In the genomic region with DNA sequence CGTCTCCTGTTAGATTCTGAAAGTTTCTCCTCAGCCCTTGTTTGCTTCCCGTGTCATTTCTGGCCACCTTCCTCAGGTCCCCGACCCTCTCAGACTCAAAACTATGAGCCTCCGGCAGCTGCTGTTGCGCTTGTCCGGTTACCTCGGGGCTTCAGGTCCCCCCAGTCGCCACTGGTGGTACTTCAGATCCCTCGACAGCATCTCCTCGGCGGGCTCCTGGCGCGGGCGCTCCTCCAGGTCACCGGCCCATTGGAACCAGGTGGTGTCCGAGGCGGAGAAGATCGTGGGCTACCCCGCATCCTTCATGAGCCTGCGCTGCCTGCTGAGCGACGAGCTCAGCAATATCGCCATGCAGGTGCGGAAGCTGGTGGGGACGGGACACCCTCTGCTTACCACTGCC, we compare ENCODE assay signal across 8 mouse cellular contexts. TPM values are rescaled to one million over a fixed set of nuclear protein-coding genes. Genes with fewer than 3 reads are reported as not detected.
DNase-seq lines count a peak whose midpoint lies in the region; ATAC-seq lines count a peak whose summit lies in the region.

No protein-coding gene starts in this region.

- 0% methylated on average over 25 of the region's 25 CpGs for WGBS in heart, embryonic 16.5 days
- under 1% methylated on average over 25 of the region's 25 CpGs for WGBS in limb, embryonic 13.5 days
- WGBS in midbrain, embryonic 15.5 days = under 1% methylated on average over 25 of the region's 25 CpGs

- peak overlapping the region; percentile 91 for H3K9ac ChIP-seq in heart, embryonic 16.5 days (ENCODE audit: low read length)
- peak overlapping the region; percentile 69 for H3K9ac ChIP-seq in limb, embryonic 13.5 days
- H3K9ac ChIP-seq in midbrain, embryonic 15.5 days = peak overlapping the region; percentile 58

- peaks cover 8% of the 10 kb centered on the region for H3K4me1 ChIP-seq in heart, embryonic 16.5 days (ENCODE audit: control insufficient read depth, insufficient read depth, low read length)
- peaks cover 13% of the 10 kb centered on the region; the same call in 1 of the 2 replicates for H3K4me1 ChIP-seq in limb, embryonic 13.5 days
- peaks cover 11% of the 10 kb centered on the region for H3K4me1 ChIP-seq in midbrain, embryonic 15.5 days

- DNase-seq in embryo, embryonic 11 days = peak; percentile 42
- DNase-seq in embryo, embryonic 9.5 days (ENCODE audit: extremely low spot score) = no peak
- DNase-seq in urinary bladder, postnatal 14 days (ENCODE audit: low spot score) = peak; percentile 12
- DNase-seq in urinary bladder, adult 18-20 months (ENCODE audit: low spot score in 2 of 2) = no peak
- no peak for DNase-seq in natural killer cell, adult 2 months (ENCODE audit: low spot score in 2 of 2)

- no peaks in the 10 kb centered on the region for H3K9me3 ChIP-seq in heart, embryonic 16.5 days (replicated peaks; ENCODE audit: control insufficient read depth, low read length)
- H3K9me3 ChIP-seq in limb, embryonic 13.5 days = no peaks in the 10 kb centered on the region
- H3K9me3 ChIP-seq in midbrain, embryonic 15.5 days = no peaks in the 10 kb centered on the region

- H3K27me3 ChIP-seq in heart, embryonic 16.5 days (ENCODE audit: control insufficient read depth, insufficient read depth, low read length) = no peaks in the 10 kb centered on the region
- H3K27me3 ChIP-seq in limb, embryonic 13.5 days = no peaks in the 10 kb centered on the region
- no peaks in the 10 kb centered on the region for H3K27me3 ChIP-seq in midbrain, embryonic 15.5 days (replicated peaks)

- H3K27ac ChIP-seq in heart, embryonic 16.5 days (ENCODE audit: low read length) = peak overlapping the region; percentile 93
- H3K27ac ChIP-seq in limb, embryonic 13.5 days = peak overlapping the region; percentile 82
- H3K27ac ChIP-seq in midbrain, embryonic 15.5 days = peak overlapping the region; percentile 95

- peak; percentile 35 for ATAC-seq in heart, embryonic 16.5 days (replicated peaks; ENCODE audit: extremely low read depth, insufficient read depth, low FRiP score)
- ATAC-seq in limb, embryonic 13.5 days (ENCODE audit: low FRiP score, low read depth) = peak; percentile 60; the same call in 1 of the 2 replicates
- ATAC-seq in midbrain, embryonic 15.5 days (replicated peaks) = peak; percentile 60

- no peaks in the 10 kb centered on the region for H3K36me3 ChIP-seq in heart, embryonic 16.5 days (ENCODE audit: control insufficient read depth, insufficient read depth)
- no peaks in the 10 kb centered on the region for H3K36me3 ChIP-seq in limb, embryonic 13.5 days
- no peaks in the 10 kb centered on the region for H3K36me3 ChIP-seq in midbrain, embryonic 15.5 days (replicated peaks)

- H3K4me3 ChIP-seq in heart, embryonic 16.5 days (ENCODE audit: low read length) = peak overlapping the region; percentile 95
- peak overlapping the region; percentile 62 for H3K4me3 ChIP-seq in limb, embryonic 13.5 days
- peak overlapping the region; percentile 81 for H3K4me3 ChIP-seq in midbrain, embryonic 15.5 days

- peak overlapping the region; percentile 97 for H3K4me2 ChIP-seq in heart, embryonic 16.5 days (ENCODE audit: low read depth, low read length)
- H3K4me2 ChIP-seq in limb, embryonic 13.5 days (replicated peaks) = peak overlapping the region; percentile 75
- H3K4me2 ChIP-seq in midbrain, embryonic 15.5 days = peak overlapping the region; percentile 90

RNA-seq across cellular contexts. Expression of gene Pdss2, which starts 0.4 kb away (rescaled TPM):
- 13.9 and 14.6 TPM in 2 replicates for polyA plus RNA-seq in heart, embryonic 16.5 days (2015; fragmentation: Nextera tagmentation; extraction: Ambion mirVana)
- 10.7 and 12.7 TPM in 2 replicates for polyA plus RNA-seq in limb, embryonic 13.5 days (2015; fragmentation: Nextera tagmentation; extraction: Ambion mirVana)
- polyA plus RNA-seq in midbrain, embryonic 15.5 days (2015; fragmentation: Nextera tagmentation; extraction: Ambion mirVana) = 17.4 and 17.6 TPM in 2 replicates

RNA-seq across cellular contexts. Expression of gene 9030612E09Rik, which starts 47.2 kb away (rescaled TPM):
- polyA plus RNA-seq in heart, embryonic 16.5 days (2015; fragmentation: Nextera tagmentation; extraction: Ambion mirVana) = 0.69 and 0.92 TPM in 2 replicates
- 0.94 and 1.0 TPM in 2 replicates for polyA plus RNA-seq in limb, embryonic 13.5 days (2015; fragmentation: Nextera tagmentation; extraction: Ambion mirVana)
- polyA plus RNA-seq in midbrain, embryonic 15.5 days (2015; fragmentation: Nextera tagmentation; extraction: Ambion mirVana) = 2.8 and 3.5 TPM in 2 replicates

RNA-seq across cellular contexts. Expression of gene Sobp, which starts 47.3 kb away (rescaled TPM):
- 1.9 and 2.0 TPM in 2 replicates for polyA plus RNA-seq in heart, embryonic 16.5 days (2015; fragmentation: Nextera tagmentation; extraction: Ambion mirVana)
- 4.0 and 4.5 TPM in 2 replicates for polyA plus RNA-seq in limb, embryonic 13.5 days (2015; fragmentation: Nextera tagmentation; extraction: Ambion mirVana)
- polyA plus RNA-seq in midbrain, embryonic 15.5 days (2015; fragmentation: Nextera tagmentation; extraction: Ambion mirVana) = 15.9 and 17.3 TPM in 2 replicates

Comparison
In these comparisons a context has a peak if more than half of its experiments do, and no peak if none do; other contexts are left out.
1. DNase-seq: peak in embryo, embryonic 11 days (single experiment) and urinary bladder, postnatal 14 days (single experiment); none in embryo, embryonic 9.5 days (single experiment), urinary bladder, adult 18-20 months (0 of 2) and natural killer cell, adult 2 months (0 of 2).
2. Peak in every context shown above with its lines, with median percentiles within 50 percentile points of each other: ATAC-seq, H3K27ac ChIP-seq, H3K4me2 ChIP-seq, H3K4me3 ChIP-seq and H3K9ac ChIP-seq.